Mouse (Mus musculus) right cerebral cortex, adult 18-20 months (tissue): ENCODE results near the gene Foxp1.

Experiments
- DNase-seq: peaks from one replicate; pipeline ENCODE4 v3.0.0; 2022; ENCODE audit warnings: mixed read lengths

The Foxp1 gene

GRCm38 (mm10) chr6:99483556-99483955 is 39.0 kb downstream of the Foxp1 start:
- no peak for DNase-seq

GRCm38 (mm10) chr6:99481568-99481967 is 41.0 kb downstream of the Foxp1 start:
- DNase-seq = no peak

GRCm38 (mm10) chr6:99478873-99479650 is 43.5 kb downstream of the Foxp1 start:
- DNase-seq = no peak

- DNase-seq = no peak
Measured at GRCm38 (mm10) chr6:99475040-99475439, 47.5 kb downstream of the Foxp1 start.

- no peak for DNase-seq
Measured at GRCm38 (mm10) chr6:99470906-99471305, 51.6 kb downstream of the Foxp1 start.

- DNase-seq = no peak
Measured at GRCm38 (mm10) chr6:99469134-99469834, 53.2 kb downstream of the Foxp1 start.

- no peak for DNase-seq
Measured at GRCm38 (mm10) chr6:99467831-99468230, 54.7 kb downstream of the Foxp1 start.

- no peak for DNase-seq
Measured at GRCm38 (mm10) chr6:99467109-99467508, 55.4 kb downstream of the Foxp1 start.

- DNase-seq = peak; percentile 71
Measured at GRCm38 (mm10) chr6:99466354-99466753, 56.2 kb downstream of the Foxp1 start.

- no peak for DNase-seq
Measured at GRCm38 (mm10) chr6:99464449-99464848, 58.1 kb downstream of the Foxp1 start.

- DNase-seq = no peak
Measured at GRCm38 (mm10) chr6:99463906-99464305, 58.6 kb downstream of the Foxp1 start.

- no peak for DNase-seq
Measured at GRCm38 (mm10) chr6:99458775-99459174, 63.7 kb downstream of the Foxp1 start.

GRCm38 (mm10) chr6:99453763-99454520 is 68.6 kb downstream of the Foxp1 start:
- DNase-seq = no peak

- no peak for DNase-seq
Measured at GRCm38 (mm10) chr6:99452638-99453185, 69.8 kb downstream of the Foxp1 start.

- DNase-seq = no peak
Measured at GRCm38 (mm10) chr6:99451479-99451878, 71.0 kb downstream of the Foxp1 start.

GRCm38 (mm10) chr6:99447447-99447846 is 75.1 kb downstream of the Foxp1 start:
- DNase-seq = no peak

- no peak for DNase-seq
Measured at GRCm38 (mm10) chr6:99446801-99447415, 75.6 kb downstream of the Foxp1 start.

GRCm38 (mm10) chr6:99443460-99443859 is 79.1 kb downstream of the Foxp1 start:
- DNase-seq = no peak

GRCm38 (mm10) chr6:99441100-99441499 is 81.4 kb downstream of the Foxp1 start:
- DNase-seq = peak; percentile 81

GRCm38 (mm10) chr6:99440606-99441005 is 81.9 kb downstream of the Foxp1 start:
- no peak for DNase-seq

GRCm38 (mm10) chr6:99439878-99440361 is 82.6 kb downstream of the Foxp1 start:
- no peak for DNase-seq

GRCm38 (mm10) chr6:99439214-99439877 is 83.2 kb downstream of the Foxp1 start:
- DNase-seq = peak; percentile 33
